Mouse (Mus musculus): ENCODE measurements at regions not wholly inside any gene's neighbourhood (a gene's known extent, or its start where the extent isn't known, plus 50 kb on each side); places are given as distances from the start of the nearest gene placed in this dataset.

DNA sequence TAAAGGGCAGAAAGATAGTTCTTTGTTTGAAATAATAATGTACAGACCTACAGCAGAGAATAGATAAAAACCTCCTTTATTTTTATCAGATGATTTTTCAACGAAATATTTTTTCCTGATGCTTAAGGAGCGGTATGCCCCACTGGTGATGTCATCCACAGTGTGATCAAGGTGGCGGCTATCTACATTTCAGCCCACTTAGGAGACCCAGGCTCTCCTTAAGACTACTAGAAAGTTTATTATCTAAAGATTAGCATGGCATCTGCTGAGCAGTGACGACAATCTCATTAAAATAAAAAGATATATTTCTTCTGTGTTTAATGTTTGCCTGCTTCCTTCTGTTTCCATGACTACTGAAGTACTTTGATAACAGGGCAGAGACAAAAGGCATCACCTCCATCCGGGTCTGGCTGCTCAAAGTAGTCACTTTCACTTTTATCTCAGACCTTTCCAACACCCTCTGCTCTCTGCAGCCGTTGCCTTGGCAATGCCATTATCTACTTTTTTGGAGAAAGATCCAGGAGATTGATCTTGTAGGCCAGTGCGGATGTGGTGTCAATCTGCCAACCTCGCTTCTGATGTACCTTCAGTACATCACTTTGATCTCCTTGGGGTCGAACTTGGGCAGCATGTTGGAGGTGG lies 363.8 kb downstream of the Sis start:
- TF ChIP-seq EP300 (IDR thresholded peaks at IDR 0.05; ENCODE audit: low read depth), result no peak
- no peak for TF ChIP-seq CTCF (IDR thresholded peaks at IDR 0.05; ENCODE audit: low read depth)

Data from heart, postnatal 0 days (tissue).